Mouse (Mus musculus): ENCODE measurements around the gene Parl. TPM values are rescaled to one million over a fixed set of nuclear protein-coding genes. Genes with fewer than 3 reads are reported as not detected.

Gene Parl
- 28.6 and 44.6 TPM in 2 replicates for polyA plus RNA-seq (2012; rRNA removed)

GRCm38 (mm10) chr16:20301770-20302649 is at the start of gene Parl:
Parl (minus strand) TSS chr16:20302387.

DNA sequence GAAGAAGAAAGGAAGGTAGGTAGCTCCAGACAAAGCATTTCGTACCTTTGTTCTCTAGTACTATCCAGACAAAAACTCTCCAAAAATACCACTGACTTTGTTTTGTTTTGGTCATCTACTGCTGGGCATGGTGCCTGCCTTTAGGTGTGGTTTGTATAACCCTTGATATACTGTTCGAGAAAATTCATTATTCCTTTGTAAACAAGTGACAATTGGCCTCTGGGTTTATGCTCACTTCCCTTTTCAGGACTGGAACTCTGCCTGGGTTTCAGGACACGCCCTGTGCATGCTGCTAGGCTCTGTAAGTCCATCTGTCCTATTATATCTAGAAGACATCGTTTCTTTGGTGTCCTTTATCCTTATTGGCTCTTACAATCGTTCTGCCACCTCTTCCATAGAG is 23.1 kb upstream of the Parl start, which contains the start of gene Cyp2ab1:
Cyp2ab1 (minus strand) TSS at position 119 of the 400 bp plus-strand sequence.

GRCm38 (mm10) chr16:20240468-20241414 is 61.4 kb downstream of the Parl start, which contains the start of gene Map6d1:
Map6d1 (minus strand) TSS chr16:20241358.

Other genes starting within 250 kb of the Parl start
- 4.9 and 5.7 TPM in 2 replicates for gene Klhl24, start 204.8 kb downstream of the Parl start, polyA plus RNA-seq (2012; rRNA removed)
- gene Yeats2, start 161.3 kb downstream of the Parl start, polyA plus RNA-seq (2012; rRNA removed), result 17.6 and 19.7 TPM in 2 replicates
- 0.07 and 0.09 TPM in 2 replicates for gene Map6d1, start 61.0 kb downstream of the Parl start, polyA plus RNA-seq (2012; rRNA removed)
- gene Cyp2ab1, start 23.0 kb upstream of the Parl start, polyA plus RNA-seq (2012; rRNA removed), result 0.20 and 0.44 TPM in 2 replicates
- 23.3 and 33.3 TPM in 2 replicates for gene Abcc5, start 124.0 kb upstream of the Parl start, polyA plus RNA-seq (2012; rRNA removed)
- 19.7 and 21.3 TPM in 2 replicates for gene Eif2b5, start 196.4 kb upstream of the Parl start, polyA plus RNA-seq (2012; rRNA removed)
- 43.4 and 49.8 TPM in 2 replicates for gene Dvl3, start 214.6 kb upstream of the Parl start, polyA plus RNA-seq (2012; rRNA removed)
- 324 and 397 TPM in 2 replicates for gene Ap2m1, start 233.1 kb upstream of the Parl start, polyA plus RNA-seq (2012; rRNA removed)
- 25.3 TPM in 2 replicates for gene Abcf3, start 246.2 kb upstream of the Parl start, polyA plus RNA-seq (2012; rRNA removed)